9 mouse cellular contexts compared by ENCODE assay signal in genomic region chr6:83117165-83117438, GRCm38 (mm10). TPM values are rescaled to one million over a fixed set of nuclear protein-coding genes. Genes with fewer than 3 reads are reported as not detected.
DNase-seq lines count a peak whose midpoint lies in the region; ATAC-seq and TF ChIP-seq lines count a peak whose summit lies in the region.
"Had no signal": no experiment of that assay in that cellular context is flagged by ENCODE, and none has a peak within 500 bp of the region (broad histone marks: within the 10 kb centered on the region; RNA-seq: fewer than 3 reads in every experiment).

No protein-coding gene starts in this region.

- no peak overlapping the region for H3K9ac ChIP-seq in hindbrain, embryonic 12.5 days
- no peak overlapping the region for H3K9ac ChIP-seq in hindbrain, embryonic 16.5 days (ENCODE audit: low read depth, low read length)
- H3K9ac ChIP-seq in forebrain, embryonic 14.5 days (ENCODE audit: low read length): no peak overlapping the region; the same call in 1 of the 2 replicates
- H3K9ac ChIP-seq in liver, embryonic 15.5 days: peak overlapping the region; percentile 85; the same call in 1 of the 2 replicates

- H3K4me3 ChIP-seq in hindbrain, embryonic 12.5 days: no peak overlapping the region
- no peak overlapping the region for H3K4me3 ChIP-seq in hindbrain, embryonic 16.5 days (ENCODE audit: low read length)
- H3K4me3 ChIP-seq in G1E (ENCODE audit: low read depth, low read length): peak overlapping the region; percentile 94; the same call in 1 of the 2 replicates
- no peak overlapping the region for H3K4me3 ChIP-seq in forebrain, embryonic 14.5 days (ENCODE audit: low read depth, low read length)
- peak overlapping the region; percentile 89; the same call in 1 of the 2 replicates for H3K4me3 ChIP-seq in liver, embryonic 15.5 days (replicated peaks)

- WGBS in hindbrain, embryonic 12.5 days: 89% methylated on average over 4 of the region's 4 CpGs
- 82% methylated on average over 4 of the region's 4 CpGs for WGBS in hindbrain, embryonic 16.5 days
- WGBS in forebrain, embryonic 14.5 days: 94% methylated on average over 4 of the region's 4 CpGs
- whole genome bisulfite sequencing in liver, embryonic 15.5 days (ENCODE audit: insufficient replicate concordance): 75% methylated on average over 4 of the region's 4 CpGs

- TF ChIP-seq CTCF in G1E (IDR thresholded peaks at IDR 0.05; ENCODE audit: low read depth, low read length): no peak

- no peak for ATAC-seq in hindbrain, embryonic 12.5 days (ENCODE audit: low FRiP score)
- no peak for ATAC-seq in hindbrain, embryonic 16.5 days
- ATAC-seq in G1E (ENCODE audit: extremely low read depth, insufficient number of reproducible peaks, low FRiP score, poor library complexity, severe bottlenecking): no peak
- no peak for ATAC-seq in forebrain, embryonic 14.5 days
- ATAC-seq in liver, embryonic 15.5 days (ENCODE audit: insufficient read depth): no peak

- H3K4me2 ChIP-seq in hindbrain, embryonic 12.5 days (replicated peaks): peak overlapping the region; percentile 92; the same call in 1 of the 2 replicates
- no peak overlapping the region for H3K4me2 ChIP-seq in hindbrain, embryonic 16.5 days (ENCODE audit: low read length)
- H3K4me2 ChIP-seq in forebrain, embryonic 14.5 days (ENCODE audit: low read length): peak overlapping the region; percentile 95; the same call in 1 of the 2 replicates
- peak overlapping the region; percentile 98 for H3K4me2 ChIP-seq in liver, embryonic 15.5 days

- H3K9me3 ChIP-seq in hindbrain, embryonic 12.5 days (replicated peaks): no peaks in the 10 kb centered on the region
- H3K9me3 ChIP-seq in hindbrain, embryonic 16.5 days (ENCODE audit: control insufficient read depth, low read length): no peaks in the 10 kb centered on the region
- no peaks in the 10 kb centered on the region for H3K9me3 ChIP-seq in G1E (replicated peaks)
- H3K9me3 ChIP-seq in forebrain, embryonic 14.5 days (replicated peaks; ENCODE audit: control insufficient read depth, low read length): no peaks in the 10 kb centered on the region
- no peaks in the 10 kb centered on the region for H3K9me3 ChIP-seq in liver, embryonic 15.5 days (replicated peaks)

- H3K36me3 ChIP-seq in hindbrain, embryonic 12.5 days: peaks cover 29% of the 10 kb centered on the region
- peaks cover 12% of the 10 kb centered on the region; the same call in 1 of the 2 replicates for H3K36me3 ChIP-seq in hindbrain, embryonic 16.5 days (ENCODE audit: control insufficient read depth, insufficient read depth, low read length)
- H3K36me3 ChIP-seq in G1E (replicated peaks): peaks cover 62% of the 10 kb centered on the region
- H3K36me3 ChIP-seq in forebrain, embryonic 14.5 days (ENCODE audit: control insufficient read depth, insufficient read depth, low read length): peaks cover 28% of the 10 kb centered on the region
- H3K36me3 ChIP-seq in liver, embryonic 15.5 days (replicated peaks): peaks cover 33% of the 10 kb centered on the region

- H3K27ac ChIP-seq in hindbrain, embryonic 12.5 days: 0 out of 2 replicates have a peak overlapping the region, but pooled peaks have one; percentile 14
- H3K27ac ChIP-seq in hindbrain, embryonic 16.5 days (ENCODE audit: low read depth, low read length): no peak overlapping the region
- H3K27ac ChIP-seq in forebrain, embryonic 14.5 days (ENCODE audit: low read depth, low read length): 0 out of 2 replicates have a peak overlapping the region, but pooled peaks have one; percentile 18
- peak overlapping the region; percentile 95; the same call in 1 of the 2 replicates for H3K27ac ChIP-seq in liver, embryonic 15.5 days (replicated peaks)

- H3K27me3 ChIP-seq in hindbrain, embryonic 12.5 days: no peaks in the 10 kb centered on the region
- no peaks in the 10 kb centered on the region for H3K27me3 ChIP-seq in hindbrain, embryonic 16.5 days (replicated peaks; ENCODE audit: control insufficient read depth, insufficient read depth, low read length)
- H3K27me3 ChIP-seq in G1E (ENCODE audit: insufficient read depth, low read length): no peaks in the 10 kb centered on the region
- no peaks in the 10 kb centered on the region for H3K27me3 ChIP-seq in forebrain, embryonic 14.5 days (replicated peaks; ENCODE audit: control insufficient read depth, insufficient read depth, low read length)
- no peaks in the 10 kb centered on the region for H3K27me3 ChIP-seq in liver, embryonic 15.5 days

- DNase-seq in G1E (ENCODE audit: low spot score): no peak
- DNase-seq in forebrain, embryonic 14.5 days (ENCODE audit: low spot score): no peak
- DNase-seq in thymus, postnatal 10 days (ENCODE audit: low spot score in 2 of 2): no peak
- no peak for DNase-seq in left cerebral cortex, adult 9 months (ENCODE audit: low spot score in 2 of 2)
- DNase-seq: cerebellum, adult 11-12 months; kidney, postnatal 36 days had no signal

- peaks cover 47% of the 10 kb centered on the region for H3K4me1 ChIP-seq in hindbrain, embryonic 12.5 days
- peaks cover 38% of the 10 kb centered on the region for H3K4me1 ChIP-seq in hindbrain, embryonic 16.5 days (ENCODE audit: control insufficient read depth, insufficient read depth, low read depth, low read length)
- peaks cover 77% of the 10 kb centered on the region for H3K4me1 ChIP-seq in G1E (ENCODE audit: insufficient read depth, low read depth, low read length)
- H3K4me1 ChIP-seq in forebrain, embryonic 14.5 days (ENCODE audit: control insufficient read depth, insufficient read depth, low read length): peaks cover 15% of the 10 kb centered on the region
- peaks cover 82% of the 10 kb centered on the region for H3K4me1 ChIP-seq in liver, embryonic 15.5 days (replicated peaks)

RNA-seq across cellular contexts. Expression of gene Mogs, which starts 1.8 kb away (rescaled TPM):
- 42.6 TPM in 2 replicates for polyA plus RNA-seq in hindbrain, embryonic 12.5 days (2016; fragmentation: Nextera tagmentation; extraction: Ambion mirVana)
- polyA plus RNA-seq in hindbrain, embryonic 16.5 days (2015; fragmentation: Nextera tagmentation; extraction: Ambion mirVana): 6.4 and 21.1 TPM in 2 replicates
- total RNA-seq in G1E (2014; fragmentation: Nextera tagmentation) (26.5 and 28.3 TPM in 2 replicates), G1E (2017) (44.6 and 47.7 TPM in 2 replicates)
- polyA plus RNA-seq in G1E (2012): 104 and 116 TPM in 2 replicates
- 8.8 and 15.0 TPM in 2 replicates for polyA plus RNA-seq in forebrain, embryonic 14.5 days (2014; fragmentation: Nextera tagmentation; extraction: Ambion mirVana)
- 37.0 and 39.9 TPM in 2 replicates for polyA plus RNA-seq in liver, embryonic 15.5 days (2015; fragmentation: Nextera tagmentation; extraction: Ambion mirVana)

RNA-seq across cellular contexts. Expression of gene Wbp1, which starts 4.3 kb away (rescaled TPM):
- polyA plus RNA-seq in hindbrain, embryonic 12.5 days (2016; fragmentation: Nextera tagmentation; extraction: Ambion mirVana): 206 and 212 TPM in 2 replicates
- polyA plus RNA-seq in hindbrain, embryonic 16.5 days (2015; fragmentation: Nextera tagmentation; extraction: Ambion mirVana): 146 and 148 TPM in 2 replicates
- total RNA-seq in G1E (2014; fragmentation: Nextera tagmentation) (30.8 and 49.1 TPM in 2 replicates), G1E (2017) (94.7 and 104 TPM in 2 replicates)
- 32.3 and 47.9 TPM in 2 replicates for polyA plus RNA-seq in G1E (2012)
- polyA plus RNA-seq in forebrain, embryonic 14.5 days (2014; fragmentation: Nextera tagmentation; extraction: Ambion mirVana): 197 and 214 TPM in 2 replicates
- 29.6 and 30.2 TPM in 2 replicates for polyA plus RNA-seq in liver, embryonic 15.5 days (2015; fragmentation: Nextera tagmentation; extraction: Ambion mirVana)

RNA-seq across cellular contexts. Expression of gene Ino80b, which starts 8.1 kb away (rescaled TPM):
- 19.6 and 19.9 TPM in 2 replicates for polyA plus RNA-seq in hindbrain, embryonic 12.5 days (2016; fragmentation: Nextera tagmentation; extraction: Ambion mirVana)
- polyA plus RNA-seq in hindbrain, embryonic 16.5 days (2015; fragmentation: Nextera tagmentation; extraction: Ambion mirVana): 13.5 and 14.7 TPM in 2 replicates
- total RNA-seq in G1E (2014; fragmentation: Nextera tagmentation) (19.7 and 20.5 TPM in 2 replicates), G1E (2017) (21.1 and 27.1 TPM in 2 replicates)
- 121 and 171 TPM in 2 replicates for polyA plus RNA-seq in G1E (2012)
- polyA plus RNA-seq in forebrain, embryonic 14.5 days (2014; fragmentation: Nextera tagmentation; extraction: Ambion mirVana): 15.6 and 17.5 TPM in 2 replicates
- 5.0 and 5.3 TPM in 2 replicates for polyA plus RNA-seq in liver, embryonic 15.5 days (2015; fragmentation: Nextera tagmentation; extraction: Ambion mirVana)

RNA-seq across cellular contexts. Expression of gene Mrpl53, which starts 8.3 kb away (rescaled TPM):
- 110 and 124 TPM in 2 replicates for polyA plus RNA-seq in hindbrain, embryonic 12.5 days (2016; fragmentation: Nextera tagmentation; extraction: Ambion mirVana)
- 107 and 117 TPM in 2 replicates for polyA plus RNA-seq in hindbrain, embryonic 16.5 days (2015; fragmentation: Nextera tagmentation; extraction: Ambion mirVana)
- 17.5 and 22.1 TPM in 2 replicates for total RNA-seq in G1E (2014; fragmentation: Nextera tagmentation)
- total RNA-seq in G1E (2017): 28.5 and 32.5 TPM in 2 replicates
- polyA plus RNA-seq in G1E (2012): 43.2 and 51.2 TPM in 2 replicates
- 128 and 154 TPM in 2 replicates for polyA plus RNA-seq in forebrain, embryonic 14.5 days (2014; fragmentation: Nextera tagmentation; extraction: Ambion mirVana)
- 70.4 and 72.6 TPM in 2 replicates for polyA plus RNA-seq in liver, embryonic 15.5 days (2015; fragmentation: Nextera tagmentation; extraction: Ambion mirVana)

RNA-seq across cellular contexts. Expression of gene Gm42688, which starts 15.7 kb away (rescaled TPM):
- 3.6 and 5.0 TPM in 2 replicates for polyA plus RNA-seq in hindbrain, embryonic 12.5 days (2016; fragmentation: Nextera tagmentation; extraction: Ambion mirVana)
- polyA plus RNA-seq in hindbrain, embryonic 16.5 days (2015; fragmentation: Nextera tagmentation; extraction: Ambion mirVana): 4.9 TPM in 2 replicates
- 2.6 and 2.9 TPM in 2 replicates for total RNA-seq in G1E (2014; fragmentation: Nextera tagmentation)
- 3.9 and 4.3 TPM in 2 replicates for total RNA-seq in G1E (2017)
- polyA plus RNA-seq in G1E (2012): 2.5 and 3.4 TPM in 2 replicates
- 1.9 and 2.7 TPM in 2 replicates for polyA plus RNA-seq in forebrain, embryonic 14.5 days (2014; fragmentation: Nextera tagmentation; extraction: Ambion mirVana)
- 1.1 and 1.4 TPM in 2 replicates for polyA plus RNA-seq in liver, embryonic 15.5 days (2015; fragmentation: Nextera tagmentation; extraction: Ambion mirVana)

Comparison
In these comparisons a context has a peak if more than half of its experiments do, and no peak if none do; other contexts are left out.
1. H3K4me3 ChIP-seq: peak in G1E (single experiment) and liver, embryonic 15.5 days (single experiment); none in hindbrain, embryonic 12.5 days (single experiment), hindbrain, embryonic 16.5 days (single experiment) and forebrain, embryonic 14.5 days (single experiment).